8 mouse cellular contexts compared by ENCODE assay signal in the genomic region with DNA sequence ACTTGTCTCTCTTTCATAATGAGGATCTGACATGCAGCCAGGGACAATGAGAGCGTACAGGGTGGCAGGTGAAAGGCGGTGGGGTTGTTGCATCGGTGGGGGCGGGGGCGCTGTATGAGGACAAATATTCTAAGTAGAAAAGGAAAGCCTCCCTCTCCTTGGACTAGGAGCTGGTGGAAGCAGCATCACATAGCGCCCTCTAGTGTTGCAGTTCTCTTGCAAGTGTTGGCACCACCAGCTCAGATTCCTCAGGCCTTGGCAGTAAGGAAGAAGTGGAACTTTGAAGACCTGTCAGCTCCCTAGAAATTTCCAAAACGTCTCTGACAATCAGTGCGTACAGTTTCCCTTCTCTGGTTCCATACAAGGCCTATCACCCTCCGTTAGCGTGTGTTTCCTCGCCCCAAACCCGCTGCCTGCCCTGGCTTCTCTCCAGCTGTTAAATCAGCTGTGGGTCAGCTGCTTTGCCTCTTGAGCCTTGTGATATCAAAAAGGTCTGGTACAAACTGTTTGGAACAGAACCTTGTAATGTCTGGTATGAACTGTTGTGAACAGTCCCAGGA.
DNase-seq lines count a peak whose midpoint lies in the region; ATAC-seq lines count a peak whose summit lies in the region.

No protein-coding gene starts in this region.

- no peaks in the 10 kb centered on the region for H3K9me3 ChIP-seq in forebrain, embryonic 11.5 days (ENCODE audit: control insufficient read depth, low read length)
- no peaks in the 10 kb centered on the region for H3K9me3 ChIP-seq in forebrain, embryonic 13.5 days (replicated peaks)

- H3K4me3 ChIP-seq in forebrain, embryonic 11.5 days (ENCODE audit: low read depth, low read length): no peak overlapping the region
- no peak overlapping the region for H3K4me3 ChIP-seq in forebrain, embryonic 13.5 days

- no peak for ATAC-seq in forebrain, embryonic 11.5 days (replicated peaks; ENCODE audit: low FRiP score)
- ATAC-seq in forebrain, embryonic 13.5 days: no peak

- H3K9ac ChIP-seq in forebrain, embryonic 11.5 days (ENCODE audit: low read length): no peak overlapping the region
- H3K9ac ChIP-seq in forebrain, embryonic 13.5 days: no peak overlapping the region

- H3K27ac ChIP-seq in forebrain, embryonic 11.5 days (ENCODE audit: low read depth, low read length): no peak overlapping the region
- no peak overlapping the region for H3K27ac ChIP-seq in forebrain, embryonic 13.5 days

- H3K36me3 ChIP-seq in forebrain, embryonic 11.5 days (ENCODE audit: control insufficient read depth, insufficient read depth, low read length): no peaks in the 10 kb centered on the region
- no peaks in the 10 kb centered on the region for H3K36me3 ChIP-seq in forebrain, embryonic 13.5 days (ENCODE audit: poor library complexity, severe bottlenecking)

- 65% methylated on average over 12 of the region's 12 CpGs for WGBS in forebrain, embryonic 11.5 days
- WGBS in forebrain, embryonic 13.5 days: 63% methylated on average over 12 of the region's 12 CpGs

- no peak overlapping the region for H3K4me2 ChIP-seq in forebrain, embryonic 11.5 days (ENCODE audit: low read depth, low read length, severe bottlenecking)
- no peak overlapping the region for H3K4me2 ChIP-seq in forebrain, embryonic 13.5 days

- no peaks in the 10 kb centered on the region for H3K4me1 ChIP-seq in forebrain, embryonic 11.5 days (replicated peaks; ENCODE audit: control insufficient read depth, insufficient read depth, low read length)
- H3K4me1 ChIP-seq in forebrain, embryonic 13.5 days: no peaks in the 10 kb centered on the region

- H3K27me3 ChIP-seq in forebrain, embryonic 11.5 days (ENCODE audit: control insufficient read depth, insufficient read depth, low read length): no peaks in the 10 kb centered on the region
- H3K27me3 ChIP-seq in forebrain, embryonic 13.5 days: no peaks in the 10 kb centered on the region

- peak; percentile 55 for DNase-seq in forebrain, embryonic 11.5 days (ENCODE audit: low spot score)
- peak; percentile 87 for DNase-seq in ES-CJ7 (ENCODE audit: low read depth, low spot score)
- peak; percentile 54 to 81 for DNase-seq in cerebellum, postnatal 25 days
- DNase-seq in heart, adult 8-10 months (ENCODE audit: low spot score): peak; percentile 37
- DNase-seq in layer of hippocampus, postnatal 14 days (ENCODE audit: low spot score in 2 of 2): peak; percentile 28 to 64
- peak; percentile 11 for DNase-seq in retina, adult 2 months (ENCODE audit: low read depth, low spot score)
- DNase-seq in thymus, postnatal 25 days: no peak
